Mouse (Mus musculus) induced T-regulatory cell, adult 2 months (primary cell): ENCODE results near the gene Trmt61a.

ENCODE experiments used
- DNase-seq: peaks from one replicate; pipeline ENCODE4 v3.0.0-alpha.2; 2012; ENCODE audit warnings: low read depth

Gene Trmt61a

GRCm38 (mm10) chr12:111732921-111733320 lies 55.0 kb downstream of the Trmt61a start:
- no peak for DNase-seq
